ENCODE assay signal across 9 mouse cellular contexts in the genomic region with DNA sequence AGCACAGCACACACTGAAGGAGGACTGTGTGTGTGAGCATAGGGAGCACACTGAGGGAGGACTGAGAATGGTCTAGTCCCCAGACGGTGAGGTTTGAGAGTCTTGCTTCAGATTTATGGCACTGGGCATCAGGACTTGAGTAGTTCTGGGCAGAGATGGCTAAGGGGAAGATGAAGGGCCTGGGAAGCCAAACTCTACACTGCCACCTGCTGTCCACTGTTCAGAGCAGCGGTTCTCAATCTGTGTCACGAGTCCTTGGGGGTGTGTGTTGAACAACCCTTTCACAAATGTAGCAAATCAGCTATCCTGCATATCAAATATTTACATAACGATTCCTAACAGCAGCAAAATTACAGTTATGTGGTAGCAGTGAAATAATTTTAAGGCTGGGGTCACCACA. TPM values are rescaled to one million over a fixed set of nuclear protein-coding genes. Genes with fewer than 3 reads are reported as not detected.
DNase-seq lines count a peak whose midpoint lies in the region; ATAC-seq and TF ChIP-seq lines count a peak whose summit lies in the region.
"Had no signal": no experiment of that assay in that cellular context is flagged by ENCODE, and none has a peak within 500 bp of the region (broad histone marks: within the 10 kb centered on the region; RNA-seq: fewer than 3 reads in every experiment).

No protein-coding gene starts in this region.

- intact Hi-C loops in heart, postnatal 10 days (cut with DNase I): loop anchor here (10.0 kb wide), 1 partner anchor 539 kb away; the partner anchor contains the start of gene Ube2g2
- intact Hi-C loops in left cerebral cortex, postnatal 25 days (cut with DNase I): no loop called here

- TF ChIP-seq CTCF in liver, adult 2 months (IDR thresholded peaks at IDR 0.05; ENCODE audit: low read depth, low read length): peak; percentile 80

- no peaks in the 10 kb centered on the region for H3K27me3 ChIP-seq in liver, adult 2 months (ENCODE audit: control insufficient read depth, insufficient read depth, low read length)
- H3K27me3 ChIP-seq in liver, embryonic 11.5 days (replicated peaks; ENCODE audit: control insufficient read depth, insufficient read depth, low read length): no peaks in the 10 kb centered on the region
- H3K27me3 ChIP-seq: midbrain, embryonic 12.5 days had no signal

- H3K4me3 ChIP-seq in liver, adult 2 months (ENCODE audit: insufficient read depth, low read depth, low read length): no peak overlapping the region
- no peak overlapping the region for H3K4me3 ChIP-seq in liver, embryonic 11.5 days (ENCODE audit: low read depth, low read length)
- H3K4me3 ChIP-seq: midbrain, embryonic 12.5 days had no signal

- H3K79me2 ChIP-seq in liver, adult 2 months (ENCODE audit: control insufficient read depth, insufficient read depth, low read length): no peaks in the 10 kb centered on the region

- WGBS in liver, adult 2 months: 29% methylated on average over 4 of the region's 4 CpGs
- WGBS in liver, embryonic 11.5 days: 36% methylated on average over 4 of the region's 4 CpGs

- no peak for ATAC-seq in liver, embryonic 11.5 days (replicated peaks; ENCODE audit: low FRiP score)
- ATAC-seq in neutrophil, adult 5-6 weeks (ENCODE audit: extremely low read depth, insufficient number of reproducible peaks, low FRiP score, poor library complexity, severe bottlenecking): peak; percentile 51; the same call in 1 of the 2 replicates

- TF ChIP-seq POLR2A in liver, adult 2 months (IDR thresholded peaks at IDR 0.05; ENCODE audit: extremely low read depth, insufficient read depth, low read length): no peak

- no peak overlapping the region for H3K4me2 ChIP-seq in liver, embryonic 11.5 days
- H3K4me2 ChIP-seq: midbrain, embryonic 12.5 days had no signal

- no peaks in the 10 kb centered on the region for H3K9me3 ChIP-seq in liver, embryonic 11.5 days (ENCODE audit: control insufficient read depth, low read length)
- H3K9me3 ChIP-seq: midbrain, embryonic 12.5 days had no signal

- DNase-seq in liver, adult 2 months (ENCODE audit: extremely low read depth, low read depth, low spot score): peak; percentile 46
- no peak for DNase-seq in liver, embryonic 11.5 days (ENCODE audit: low spot score)
- peak; percentile 90 for DNase-seq in NIH3T3 (ENCODE audit: low read depth)
- peak; percentile 71 to 83 for DNase-seq in cerebellum, postnatal 25 days
- peak; percentile 77 to 86 for DNase-seq in heart, postnatal 10 days
- peak; percentile 65 to 74 for DNase-seq in left cerebral cortex, postnatal 25 days (ENCODE audit: low spot score in 2 of 2)
- DNase-seq in thymus, postnatal 4 days: peak; percentile 80

- H3K4me1 ChIP-seq in liver, adult 2 months (ENCODE audit: control insufficient read depth, insufficient read depth, low read length): peaks cover 11% of the 10 kb centered on the region
- H3K4me1 ChIP-seq in liver, embryonic 11.5 days (replicated peaks; ENCODE audit: control insufficient read depth, insufficient read depth, low read length): peaks cover 17% of the 10 kb centered on the region

- 0 out of 2 replicates have a peak, but pooled peaks cover 3% of the 10 kb centered on the region for H3K36me3 ChIP-seq in liver, adult 2 months (ENCODE audit: control insufficient read depth, insufficient read depth, low read length)
- H3K36me3 ChIP-seq in liver, embryonic 11.5 days (ENCODE audit: control insufficient read depth, insufficient read depth, low read length): peaks cover 37% of the 10 kb centered on the region

- no peak overlapping the region for H3K27ac ChIP-seq in liver, adult 2 months (replicated peaks; ENCODE audit: insufficient read depth, low read depth, low read length)
- no peak overlapping the region for H3K27ac ChIP-seq in liver, embryonic 11.5 days (ENCODE audit: low read depth, low read length)
- H3K27ac ChIP-seq: midbrain, embryonic 12.5 days had no signal

- no peak overlapping the region for H3K9ac ChIP-seq in liver, adult 2 months (ENCODE audit: low read depth, low read length)
- H3K9ac ChIP-seq in liver, embryonic 11.5 days (ENCODE audit: low read depth, low read length): no peak overlapping the region
- H3K9ac ChIP-seq: midbrain, embryonic 12.5 days had no signal

RNA-seq across cellular contexts. Expression of gene D10Jhu81e, which starts 5.7 kb away (rescaled TPM):
- 143 and 150 TPM in 2 replicates for total RNA-seq in liver, adult 2 months (2014; rRNA removed)
- 267 and 274 TPM in 2 replicates for polyA plus RNA-seq in liver, adult 2 months (2012; rRNA removed)
- 22.9 and 24.3 TPM in 2 replicates for polyA plus RNA-seq in liver, embryonic 11.5 days (2014; fragmentation: Nextera tagmentation; extraction: Ambion mirVana)
- total RNA-seq in heart, postnatal 10 days (2021): 100 to 1,000 TPM; 279 to 284 TPM
- total RNA-seq in left cerebral cortex, postnatal 25 days (2021): 100 to 1,000 TPM; 106 to 109 TPM
- total RNA-seq in neutrophil, adult 5-6 weeks (2017): 33.5 and 38.6 TPM in 2 replicates

RNA-seq across cellular contexts. Expression of gene Pwp2, which starts 21.0 kb away (rescaled TPM):
- total RNA-seq in liver, adult 2 months (2014; rRNA removed): 5.3 and 7.5 TPM in 2 replicates
- polyA plus RNA-seq in liver, adult 2 months (2012; rRNA removed): 7.8 and 9.3 TPM in 2 replicates
- polyA plus RNA-seq in liver, embryonic 11.5 days (2014; fragmentation: Nextera tagmentation; extraction: Ambion mirVana): 30.8 and 35.0 TPM in 2 replicates
- 10 to 100 TPM in 1 of 2 experiments, 1 to 10 TPM in 1; 9.8 to 10.8 TPM for total RNA-seq in heart, postnatal 10 days (2021)
- total RNA-seq in left cerebral cortex, postnatal 25 days (2021): 10 to 100 TPM; 16.7 to 18.2 TPM
- 10.6 and 10.7 TPM in 2 replicates for total RNA-seq in neutrophil, adult 5-6 weeks (2017)
